Mouse (Mus musculus) G1E (cell line): Measurements from ENCODE around the gene Apol11a. TPM values are rescaled to one million over a fixed set of nuclear protein-coding genes. Genes with fewer than 3 reads are reported as not detected.
"Not testable (repeated sequence)": the region's sequence is repeated elsewhere in the genome, so short reads cannot be mapped to it uniquely, and the experiment has no call there.

Source experiments
- ATAC-seq: 2 replicates; pipeline ENCODE4 v1.8.0; 2016; ENCODE audit warnings: mild to moderate bottlenecking; ENCODE audit not compliant: insufficient number of reproducible peaks, poor library complexity, low FRiP score, severe bottlenecking; ENCODE audit errors: extremely low read depth
- DNase-seq: peaks from one replicate; pipeline ENCODE4 v3.0.0; 2012; ENCODE audit warnings: low spot score
- H3K27me3 ChIP-seq: 2 replicates; pipeline ENCODE4 v1.6.1; 2012; ENCODE audit warnings: mild to moderate bottlenecking, low read length, inconsistent platforms; ENCODE audit not compliant: insufficient read depth
- H3K36me3 ChIP-seq: replicated peaks from 2 replicates; pipeline ENCODE3; 2012; ENCODE audit warnings: mild to moderate bottlenecking, inconsistent platforms
- H3K4me1 ChIP-seq: 2 replicates; pipeline ENCODE4 v1.6.1; 2012; ENCODE audit warnings: low read depth, low read length, inconsistent platforms, mixed read lengths; ENCODE audit not compliant: insufficient read depth
- H3K4me3 ChIP-seq: 2 replicates; pipeline ENCODE4 v1.5.1; 2012; ENCODE audit warnings: low read depth, mild to moderate bottlenecking, inconsistent platforms, low read length, moderate library complexity, mixed read lengths
- H3K9me3 ChIP-seq: replicated peaks from 2 replicates; pipeline ENCODE4 v1.6.1; 2012; ENCODE audit warnings: inconsistent platforms
- CTCF ChIP-seq: IDR thresholded peaks from 2 replicates; pipeline ENCODE4 v1.5.1; 2012; ENCODE audit warnings: low read depth, low read length, inconsistent platforms, mixed read lengths
- GATA1 ChIP-seq: IDR thresholded peaks from 2 replicates; pipeline ENCODE4 v1.6.1; 2012; ENCODE audit warnings: borderline replicate concordance, low read length, inconsistent platforms, mixed read lengths
- GATA2 ChIP-seq: IDR thresholded peaks from 2 replicates; pipeline ENCODE4 v1.6.1; 2012; ENCODE audit warnings: low read depth, low read length, inconsistent platforms, borderline replicate concordance
- POLR2AphosphoS5 ChIP-seq: IDR thresholded peaks from 2 replicates; pipeline ENCODE4 v1.6.1; 2012; ENCODE audit warnings: low read depth, low read length, inconsistent platforms; ENCODE audit not compliant: insufficient replicate concordance
- TAL1 ChIP-seq: conservative IDR thresholded peaks from 2 replicates; pipeline ENCODE4 v1.6.1; 2012; ENCODE audit warnings: low read depth, low read length, inconsistent platforms, mixed read lengths
- polyA plus RNA-seq: library from polyadenylated mRNA; stranded (reverse); fragments of >175 nt; gene quantifications from 2 replicates; pipeline ENCODE4 v1.2.3, GENCODE M21; 2012
- total RNA-seq, 2 experiments: library from RNA; stranded (forward) in 1 of 2; stranded (reverse) in 1 of 2; fragments of 200-1000 nt in 1 of 2; fragments of >200 nt in 1 of 2; fragmentation: Nextera tagmentation in 1 of 2; gene quantifications; 2 replicates each; pipeline ENCODE4 v1.2.3; 2014 to 2017

The Apol11a gene
- total RNA-seq (2014; fragmentation: Nextera tagmentation) (not detected in 2 replicates), total RNA-seq (2017) (0.06 and 0.22 TPM in 2 replicates), polyA plus RNA-seq (not detected in 2 replicates)

DNA sequence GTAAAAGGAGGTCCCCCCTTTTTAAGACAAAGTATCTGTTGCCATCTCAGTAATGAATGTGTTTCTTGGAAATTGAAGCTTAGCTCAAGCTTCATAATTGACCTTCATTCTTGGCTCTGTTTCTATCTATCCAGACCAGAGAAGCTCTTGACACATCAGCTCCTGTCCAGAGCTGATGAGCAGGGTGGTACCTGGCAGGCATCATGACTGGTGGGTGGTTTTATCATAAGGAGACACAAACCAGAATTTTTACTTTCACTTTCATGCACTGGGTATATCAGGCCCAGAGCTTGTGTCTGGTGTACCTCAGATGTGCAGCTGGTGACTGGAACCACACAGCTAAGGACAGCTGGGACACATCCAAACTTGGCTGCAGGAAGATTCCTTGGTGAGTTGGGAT, at the start of gene Apol11a:
Gene Apol11a (plus strand): TSS at position 306 of the 400 bp plus-strand sequence.
- not testable (repeated sequence) for H3K9me3 ChIP-seq

GRCm38 (mm10) chr15:77474699-77475390, 33.2 kb upstream of the Apol11a start:
- not testable (repeated sequence) for H3K9me3 ChIP-seq

More for the DNA sequence above, at the start of gene Apol11a:
- DNase-seq, H3K4me3 ChIP-seq, H3K4me1 ChIP-seq, ATAC-seq, H3K27me3 ChIP-seq, H3K36me3 ChIP-seq: not testable (repeated sequence)

DNA sequence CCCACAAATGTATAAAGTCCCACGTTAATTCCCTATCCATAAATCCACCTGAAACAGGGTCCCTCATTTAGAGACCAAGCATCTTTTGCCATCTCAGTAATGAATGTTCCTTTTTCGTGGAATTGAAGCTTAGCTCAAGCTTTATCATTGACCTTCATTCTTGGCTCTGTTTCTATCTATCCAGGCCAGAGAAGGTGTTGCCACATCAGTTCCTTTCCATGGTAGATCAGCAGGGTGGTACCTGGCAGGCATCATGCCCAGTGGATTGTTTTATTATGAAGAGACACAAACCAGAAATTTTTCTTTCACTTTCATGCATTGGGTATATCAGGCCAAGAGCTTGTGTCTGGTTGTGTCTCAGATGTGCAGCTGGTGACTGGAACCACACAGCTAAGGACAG, 31.4 kb upstream of the Apol11a start, which contains the start of gene Apol10a:
Gene Apol10a (plus strand): TSS at position 355 of the 400 bp plus-strand sequence.
- ATAC-seq, H3K4me3 ChIP-seq, H3K36me3 ChIP-seq, H3K9me3 ChIP-seq, H3K4me1 ChIP-seq, DNase-seq, H3K27me3 ChIP-seq: not testable (repeated sequence)

More at GRCm38 (mm10) chr15:77474699-77475390, 33.2 kb upstream of the Apol11a start:
- H3K4me3 ChIP-seq, H3K4me1 ChIP-seq, ATAC-seq, H3K27me3 ChIP-seq, DNase-seq, H3K36me3 ChIP-seq: not testable (repeated sequence)

DNA sequence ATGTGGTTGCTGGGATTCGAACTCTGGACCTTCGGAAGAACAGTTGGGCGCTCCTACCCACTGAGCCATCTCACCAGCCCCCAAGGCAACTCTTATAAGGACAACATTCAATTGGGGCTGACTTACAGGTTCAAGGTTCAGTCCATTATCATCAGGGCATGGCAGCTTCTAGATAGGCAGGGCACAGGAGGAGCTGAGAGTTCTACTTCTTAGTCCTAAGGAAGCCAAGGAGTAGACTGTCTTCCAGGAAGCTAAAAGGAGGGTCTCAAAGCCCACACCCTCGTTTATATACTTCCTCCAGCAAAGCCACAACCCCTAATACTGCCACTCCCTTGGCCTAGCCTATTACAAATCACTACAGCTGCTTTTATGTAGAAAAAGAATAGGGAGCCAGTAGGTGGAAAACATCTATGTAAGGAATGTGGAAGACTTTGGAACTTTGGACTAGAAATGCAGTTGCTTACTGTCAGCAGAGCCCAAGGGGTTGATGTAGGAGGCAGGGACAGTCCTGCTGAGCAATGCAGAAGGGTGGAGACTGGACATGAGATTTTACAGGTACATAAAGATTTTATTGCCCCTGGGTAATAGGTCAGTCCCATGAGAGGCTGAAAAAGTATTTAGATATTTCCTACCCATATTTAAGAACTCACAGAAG, 25.8 kb upstream of the Apol11a start:
- H3K9me3 ChIP-seq, result no peaks in the 10 kb centered on the region
- no peaks in the 10 kb centered on the region for H3K4me1 ChIP-seq
- H3K36me3 ChIP-seq, result no peaks in the 10 kb centered on the region
- no peak for ATAC-seq
- H3K27me3 ChIP-seq, result peaks cover 10% of the 10 kb centered on the region
- no peak for DNase-seq
- H3K4me3 ChIP-seq, result no peak overlapping the region
- TF ChIP-seq POLR2AphosphoS5, result no peak
- no peak for TF ChIP-seq CTCF
- no peak for TF ChIP-seq GATA1
- TF ChIP-seq TAL1, result no peak
- no peak for TF ChIP-seq GATA2

- not testable (repeated sequence) for H3K36me3 ChIP-seq, H3K4me3 ChIP-seq, H3K9me3 ChIP-seq, DNase-seq, H3K27me3 ChIP-seq, H3K4me1 ChIP-seq, ATAC-seq
Measured at GRCm38 (mm10) chr15:77493181-77493580, 14.9 kb upstream of the Apol11a start.

- H3K4me3 ChIP-seq, DNase-seq, H3K36me3 ChIP-seq, H3K27me3 ChIP-seq, H3K9me3 ChIP-seq, ATAC-seq, H3K4me1 ChIP-seq: not testable (repeated sequence)
Measured at GRCm38 (mm10) chr15:77494694-77495093, 13.4 kb upstream of the Apol11a start.

- H3K4me3 ChIP-seq, H3K36me3 ChIP-seq, H3K4me1 ChIP-seq, ATAC-seq, H3K9me3 ChIP-seq, H3K27me3 ChIP-seq, DNase-seq: not testable (repeated sequence)
Measured at GRCm38 (mm10) chr15:77520596-77520995, 12.5 kb downstream of the Apol11a start.

- H3K9me3 ChIP-seq, H3K27me3 ChIP-seq, H3K4me3 ChIP-seq, H3K4me1 ChIP-seq, DNase-seq, ATAC-seq, H3K36me3 ChIP-seq: not testable (repeated sequence)
Measured at GRCm38 (mm10) chr15:77523186-77523843, 15.2 kb downstream of the Apol11a start.
